Mouse (Mus musculus) mammary gland, adult 2 months (tissue): ENCODE measurements around the gene Dcaf6. TPM values are rescaled to one million over a fixed set of nuclear protein-coding genes. Genes with fewer than 3 reads are reported as not detected.

Source experiments
- polyA plus RNA-seq: library from polyadenylated mRNA; depleted of rRNA; stranded (reverse); fragments of >200 nt; gene quantifications from 2 replicates; pipeline ENCODE4 v1.2.3, GENCODE M21; 2012; ENCODE audit warnings: low replicate concordance; rRNA removed

Dcaf6 gene
- 17.1 and 50.5 TPM in 2 replicates for polyA plus RNA-seq

GRCm38 (mm10) chr1:165460360-165460800 lies at the start of gene Dcaf6, which contains the start of gene Mpc2:
Dcaf6 (minus strand) TSS chr1:165460475.
Mpc2 (plus strand) TSS chr1:165460637.

GRCm38 (mm10) chr1:165484688-165485233 lies 24.5 kb upstream of the Dcaf6 start, which contains the start of gene Adcy10:
Adcy10 (plus strand) TSS chr1:165485183.

GRCm38 (mm10) chr1:165295489-165295888 lies 164.8 kb downstream of the Dcaf6 start, which contains the start of gene Gpr161:
Gpr161 (plus strand) TSS chr1:165295789.

Other genes starting within 250 kb of the Dcaf6 start
- gene Tiprl, start 223.5 kb downstream of the Dcaf6 start, polyA plus RNA-seq, result 21.0 and 22.6 TPM in 2 replicates
- 3.3 and 4.5 TPM in 2 replicates for gene Gpr161, start 164.7 kb downstream of the Dcaf6 start, polyA plus RNA-seq
- 161 and 352 TPM in 2 replicates for gene Mpc2, start 162 bp upstream of the Dcaf6 start, polyA plus RNA-seq
- 1.0 and 1.8 TPM in 2 replicates for gene Adcy10, start 24.7 kb upstream of the Dcaf6 start, polyA plus RNA-seq
- gene Mpzl1, start 174.1 kb upstream of the Dcaf6 start, polyA plus RNA-seq, result 18.5 and 36.9 TPM in 2 replicates
- gene Rcsd1, start 249.3 kb upstream of the Dcaf6 start, polyA plus RNA-seq, result 41.2 and 48.5 TPM in 2 replicates